Mouse (Mus musculus) large intestine, adult 2 months (tissue): Measurements from ENCODE around the gene Tmem40. TPM values are rescaled to one million over a fixed set of nuclear protein-coding genes. Genes with fewer than 3 reads are reported as not detected.

ENCODE experiments used
- DNase-seq: peaks from one replicate; pipeline ENCODE4 v3.0.0-alpha.2; 2012; ENCODE audit warnings: low read depth, low spot score
- WGBS: fragments of 180-500 bp; shearing (Covaris S2); methylation state at CpG from one replicate; pipeline ENCODE4 v1.1.7; 2018; 5-methylcytosine and 5-hydroxymethylcytosine counted together
- polyA plus RNA-seq: library from polyadenylated mRNA; depleted of rRNA; stranded (reverse); fragments of >200 nt; gene quantifications from 2 replicates; pipeline ENCODE4 v1.2.3, GENCODE M21; 2012; rRNA removed

Tmem40 gene
- polyA plus RNA-seq, 1 experiment = 0.37 TPM

- WGBS = 56% methylated on average over 4 of the region's 4 CpGs
Observed at GRCm38 (mm10) chr6:115681066-115681465, 81.1 kb downstream of the Tmem40 start.

More at GRCm38 (mm10) chr6:115681066-115681465, 81.1 kb downstream of the Tmem40 start:
- no peak for DNase-seq

Other genes with a start within 250 kb of the Tmem40 start
- gene Tsen2, start 217.7 kb downstream of the Tmem40 start, polyA plus RNA-seq = 3.8 and 4.1 TPM in 2 replicates
- gene Mkrn2os, start 169.8 kb downstream of the Tmem40 start, polyA plus RNA-seq = 116 and 141 TPM in 2 replicates
- 35.6 and 51.8 TPM in 2 replicates for gene Mkrn2, start 160.5 kb downstream of the Tmem40 start, polyA plus RNA-seq
- gene Raf1, start 85.8 kb downstream of the Tmem40 start, polyA plus RNA-seq = 99.1 and 126 TPM in 2 replicates
- gene Cand2, start 12.1 kb upstream of the Tmem40 start, polyA plus RNA-seq = 2.9 and 3.4 TPM in 2 replicates
- 880 and 963 TPM in 2 replicates for gene Rpl32, start 46.3 kb upstream of the Tmem40 start, polyA plus RNA-seq
- gene Efcab12, start 76.0 kb upstream of the Tmem40 start, polyA plus RNA-seq = 0.04 and 0.12 TPM in 2 replicates
- 1.6 and 2.4 TPM in 2 replicates for gene Mbd4, start 91.0 kb upstream of the Tmem40 start, polyA plus RNA-seq
- 3.7 and 3.9 TPM in 2 replicates for gene Ift122, start 91.1 kb upstream of the Tmem40 start, polyA plus RNA-seq
- gene Rho, start 169.3 kb upstream of the Tmem40 start, polyA plus RNA-seq = 0.12 and 0.22 TPM in 2 replicates
- not detected in 2 replicates for gene H1foo, start 182.5 kb upstream of the Tmem40 start, polyA plus RNA-seq
- gene Plxnd1, start 232.6 kb upstream of the Tmem40 start, polyA plus RNA-seq = 12.9 and 20.1 TPM in 2 replicates